Mouse (Mus musculus) lung, postnatal 0 days (tissue): ENCODE measurements around the gene Gm8369.
"Not testable (repeated sequence)": the region's sequence is repeated elsewhere in the genome, so short reads cannot be mapped to it uniquely, and the experiment has no call there.

Experiments
- CTCF ChIP-seq: IDR thresholded peaks from 2 replicates; pipeline ENCODE4 v1.5.1; 2016; ENCODE audit warnings: antibody characterized with exemption, mild to moderate bottlenecking
- EP300 ChIP-seq: IDR thresholded peaks from 2 replicates; pipeline ENCODE4 v1.6.1; 2016; ENCODE audit warnings: antibody characterized with exemption, mild to moderate bottlenecking, control low read depth

DNA sequence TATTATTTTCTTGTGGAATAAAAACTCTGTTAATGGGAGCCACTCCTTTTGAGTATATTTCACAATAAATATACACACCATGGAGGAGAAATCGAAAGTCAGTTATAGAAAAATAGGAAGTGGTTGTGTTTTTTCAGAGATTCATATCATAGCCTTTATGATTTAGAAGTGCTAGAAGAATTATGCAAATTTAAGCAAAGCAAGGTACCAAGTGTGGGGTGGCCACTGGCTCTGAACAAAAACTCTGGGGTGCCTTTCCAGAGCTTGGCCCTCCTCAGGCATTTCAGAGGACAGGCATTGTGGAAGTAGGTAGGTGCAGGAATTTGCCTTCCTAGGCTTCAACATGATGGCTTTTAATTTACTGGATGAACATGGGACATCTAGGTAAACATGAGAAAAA is 11.6 kb downstream of the Gm8369 start:
- not testable (repeated sequence) for TF ChIP-seq EP300, CTCF
